Mouse (Mus musculus): ENCODE results near the gene Pomgnt1. TPM values are rescaled to one million over a fixed set of nuclear protein-coding genes. Genes with fewer than 3 reads are reported as not detected.

Pomgnt1 gene
- polyA plus RNA-seq, 1 experiment from 2014 or later, result 56.9 TPM

GRCm38 (mm10) chr4:116164759-116165554, 41.3 kb downstream of the Pomgnt1 start:
- H3K36me3 ChIP-seq, result peaks cover under 1% of the 10 kb centered on the region; the same call in 1 of the 2 replicates
- H3K27ac ChIP-seq, result no peak overlapping the region
- no peaks in the 10 kb centered on the region for H3K4me1 ChIP-seq (replicated peaks)
- H3K4me2 ChIP-seq (replicated peaks), result no peak overlapping the region
- 80% methylated on average over 2 of the region's 2 CpGs for WGBS
- no peak overlapping the region for H3K9ac ChIP-seq (replicated peaks)
- no peak for ATAC-seq
- no peaks in the 10 kb centered on the region for H3K27me3 ChIP-seq
- no peaks in the 10 kb centered on the region for H3K9me3 ChIP-seq
- H3K4me3 ChIP-seq (replicated peaks), result no peak overlapping the region

DNA sequence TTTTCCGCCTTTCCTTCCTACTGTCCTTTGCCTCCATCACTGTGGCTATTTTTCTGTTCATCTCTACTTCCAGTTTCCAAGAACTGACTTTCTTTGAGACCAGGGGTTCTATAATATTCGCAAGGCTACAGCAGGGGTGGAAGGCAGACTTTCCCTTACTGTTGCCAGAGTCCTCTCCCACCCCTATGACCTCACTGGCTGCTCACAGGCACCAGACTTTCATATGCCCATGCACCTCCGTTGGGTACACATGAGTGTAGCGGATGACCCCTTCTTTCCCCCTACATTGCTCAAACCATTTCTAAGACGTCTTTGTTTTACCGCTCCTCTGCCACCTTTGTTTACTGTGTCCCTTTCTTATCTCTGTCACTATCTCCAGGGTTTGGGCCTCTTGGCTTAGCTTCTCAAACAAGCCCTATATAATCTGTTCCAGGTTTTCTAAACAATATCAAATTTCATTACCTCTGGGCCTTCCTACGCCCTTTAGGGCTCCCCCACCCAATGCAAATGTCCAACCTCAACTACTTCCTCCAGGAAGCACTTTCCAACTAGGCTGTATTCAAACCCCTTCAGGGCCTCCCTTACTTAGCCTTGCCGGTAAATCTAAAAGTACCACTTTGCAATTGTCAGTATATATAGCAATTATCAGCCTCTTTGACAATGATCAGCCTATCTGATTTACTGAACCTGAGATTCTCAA, 42.2 kb downstream of the Pomgnt1 start:
- 85% methylated on average over 8 of the region's 8 CpGs for WGBS
- Histone ChIP-seq H3K4me1 (replicated peaks) (no peaks in the 10 kb centered on the region), H3K4me2 (replicated peaks) (no peak overlapping the region)

GRCm38 (mm10) chr4:116167404-116167803, 43.8 kb downstream of the Pomgnt1 start, which contains the start of gene Tspan1:
TSS of gene Tspan1 (minus strand) at chr4:116167601.
- WGBS, result 42% methylated on average over 7 of the region's 7 CpGs
- no peak within 1 kb of the TSS for H3K4me3 ChIP-seq (replicated peaks)
- ATAC-seq, result no peak
- no peaks in the 10 kb centered on the region for H3K27me3 ChIP-seq
- no peaks in the 10 kb centered on the region for H3K4me1 ChIP-seq (replicated peaks)
- no peak within 1 kb of the TSS for H3K9ac ChIP-seq (replicated peaks)
- H3K27ac ChIP-seq, result no peak within 1 kb of the TSS
- H3K9me3 ChIP-seq, result no peaks in the 10 kb centered on the region
- H3K36me3 ChIP-seq, result no peaks in the 10 kb centered on the region
- H3K4me2 ChIP-seq (replicated peaks), result no peak within 1 kb of the TSS

More for the DNA sequence above, 42.2 kb downstream of the Pomgnt1 start:
- Histone ChIP-seq H3K27ac (no peak overlapping the region), H3K9ac (replicated peaks) (no peak overlapping the region), H3K9me3 (no peaks in the 10 kb centered on the region), H3K36me3 (no peaks in the 10 kb centered on the region), H3K27me3 (no peaks in the 10 kb centered on the region), H3K4me3 (replicated peaks) (no peak overlapping the region)
- no peak for ATAC-seq

DNA sequence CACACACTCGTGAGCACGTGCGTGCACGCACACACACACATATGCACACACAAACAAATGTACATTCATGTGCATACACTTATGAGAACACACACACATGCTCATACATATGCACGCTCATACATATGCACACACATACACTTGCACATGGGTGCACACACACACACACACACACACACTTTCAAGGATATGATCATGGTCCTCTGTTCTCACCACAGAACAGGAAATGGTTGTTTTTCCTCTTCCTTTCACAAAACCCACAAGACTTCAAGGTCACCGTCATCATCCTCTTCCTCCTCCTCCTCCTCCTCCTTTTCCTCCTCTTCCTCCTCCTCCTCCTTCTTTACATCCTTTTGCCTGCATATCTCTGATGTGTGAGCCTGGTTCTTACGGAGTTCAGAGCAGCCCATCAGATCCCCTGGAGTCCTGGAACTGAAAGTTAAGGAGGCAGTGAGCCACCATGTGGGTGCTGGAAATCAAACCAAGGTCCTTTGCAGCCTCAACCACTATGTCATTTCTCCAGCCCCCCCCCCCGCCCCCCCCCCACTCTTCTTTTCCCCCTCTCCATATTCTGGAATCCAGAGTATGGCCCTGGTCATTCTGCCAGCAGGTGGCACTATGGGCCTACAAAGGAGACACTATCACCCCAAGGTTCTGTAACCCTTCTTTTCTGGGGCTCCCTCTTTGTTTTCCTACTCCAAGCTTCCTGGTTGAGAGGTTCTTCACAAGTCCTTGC, 45.1 kb downstream of the Pomgnt1 start:
- H3K4me1 ChIP-seq (replicated peaks), result no peaks in the 10 kb centered on the region
- H3K27ac ChIP-seq, result no peak overlapping the region
- H3K4me3 ChIP-seq (replicated peaks), result no peak overlapping the region
- no peak overlapping the region for H3K4me2 ChIP-seq (replicated peaks)
- H3K9me3 ChIP-seq, result no peaks in the 10 kb centered on the region
- no peaks in the 10 kb centered on the region for H3K27me3 ChIP-seq
- ATAC-seq, result peak; percentile 84
- WGBS, result 86% methylated on average over 7 of the region's 8 CpGs
- H3K36me3 ChIP-seq, result no peaks in the 10 kb centered on the region
- H3K9ac ChIP-seq (replicated peaks), result no peak overlapping the region

DNA sequence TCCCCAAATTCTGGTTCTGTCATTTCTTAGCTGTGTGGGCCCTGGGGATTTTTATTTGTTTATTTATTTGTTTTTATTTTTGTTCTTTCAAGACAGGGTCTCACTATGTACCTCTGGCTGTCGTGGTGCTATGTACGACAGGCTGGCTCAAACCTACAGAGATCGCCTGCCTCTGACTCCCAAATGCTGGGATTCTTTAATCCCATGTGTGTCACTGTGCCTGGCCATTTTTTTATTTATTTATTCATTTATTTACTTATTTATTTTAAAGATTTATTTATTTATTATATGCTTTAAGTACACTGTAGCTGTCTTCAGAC, 45.7 kb downstream of the Pomgnt1 start:
- H3K9me3 ChIP-seq, result no peaks in the 10 kb centered on the region
- 73% methylated on average over 3 of the region's 3 CpGs for WGBS
- no peak overlapping the region for H3K4me2 ChIP-seq (replicated peaks)
- H3K27me3 ChIP-seq, result no peaks in the 10 kb centered on the region
- no peak overlapping the region for H3K9ac ChIP-seq (replicated peaks)
- peaks cover 3% of the 10 kb centered on the region; the same call in 1 of the 2 replicates for H3K4me1 ChIP-seq (replicated peaks)
- H3K36me3 ChIP-seq, result no peaks in the 10 kb centered on the region
- H3K27ac ChIP-seq, result no peak overlapping the region
- H3K4me3 ChIP-seq (replicated peaks), result no peak overlapping the region
- ATAC-seq, result peak; percentile 46

- Histone ChIP-seq H3K9me3 (no peaks in the 10 kb centered on the region), H3K4me2 (replicated peaks) (no peak within 1 kb of the TSS), H3K36me3 (no peaks in the 10 kb centered on the region), H3K4me1 (replicated peaks) (peaks cover 33% of the 10 kb centered on the region), H3K9ac (replicated peaks) (no peak within 1 kb of the TSS), H3K27me3 (no peaks in the 10 kb centered on the region), H3K4me3 (replicated peaks) (no peak within 1 kb of the TSS), H3K27ac (no peak within 1 kb of the TSS)
- no peak for ATAC-seq
- 89% methylated on average over 6 of the region's 6 CpGs for WGBS
Measured at GRCm38 (mm10) chr4:116173072-116173471, 49.4 kb downstream of the Pomgnt1 start, which contains the start of the genes 1700042G07Rik and Gm49337. TSS of gene 1700042G07Rik (plus strand) at chr4:116173372. TSS of gene Gm49337 (plus strand) at chr4:116173384.

DNA sequence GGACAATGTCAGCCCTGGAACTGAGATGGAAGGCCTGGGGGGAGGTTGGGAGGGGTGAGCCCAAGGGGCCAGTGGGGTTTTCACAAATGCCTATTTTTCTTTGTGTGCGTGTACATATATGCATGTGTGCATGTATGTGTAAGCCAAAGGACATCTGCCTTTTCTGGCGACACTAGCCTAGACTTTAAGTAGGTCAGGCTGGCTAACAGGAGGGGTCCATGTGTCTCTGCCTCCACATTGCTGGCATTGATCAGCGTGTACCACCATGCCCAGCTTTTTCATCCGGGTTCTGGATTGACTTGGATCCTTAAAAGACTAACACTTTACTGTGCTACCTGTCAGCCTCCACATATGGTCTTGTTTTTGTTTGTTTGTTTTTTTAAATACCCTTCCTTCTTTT, 50.1 kb downstream of the Pomgnt1 start:
- no peaks in the 10 kb centered on the region for H3K9me3 ChIP-seq
- H3K27me3 ChIP-seq, result no peaks in the 10 kb centered on the region
- no peak overlapping the region for H3K9ac ChIP-seq (replicated peaks)
- H3K27ac ChIP-seq, result no peak overlapping the region
- no peaks in the 10 kb centered on the region for H3K36me3 ChIP-seq
- 94% methylated on average over 4 of the region's 4 CpGs for WGBS
- H3K4me1 ChIP-seq (replicated peaks), result peaks cover 33% of the 10 kb centered on the region
- no peak overlapping the region for H3K4me3 ChIP-seq (replicated peaks)
- ATAC-seq, result no peak
- H3K4me2 ChIP-seq (replicated peaks), result no peak overlapping the region

DNA sequence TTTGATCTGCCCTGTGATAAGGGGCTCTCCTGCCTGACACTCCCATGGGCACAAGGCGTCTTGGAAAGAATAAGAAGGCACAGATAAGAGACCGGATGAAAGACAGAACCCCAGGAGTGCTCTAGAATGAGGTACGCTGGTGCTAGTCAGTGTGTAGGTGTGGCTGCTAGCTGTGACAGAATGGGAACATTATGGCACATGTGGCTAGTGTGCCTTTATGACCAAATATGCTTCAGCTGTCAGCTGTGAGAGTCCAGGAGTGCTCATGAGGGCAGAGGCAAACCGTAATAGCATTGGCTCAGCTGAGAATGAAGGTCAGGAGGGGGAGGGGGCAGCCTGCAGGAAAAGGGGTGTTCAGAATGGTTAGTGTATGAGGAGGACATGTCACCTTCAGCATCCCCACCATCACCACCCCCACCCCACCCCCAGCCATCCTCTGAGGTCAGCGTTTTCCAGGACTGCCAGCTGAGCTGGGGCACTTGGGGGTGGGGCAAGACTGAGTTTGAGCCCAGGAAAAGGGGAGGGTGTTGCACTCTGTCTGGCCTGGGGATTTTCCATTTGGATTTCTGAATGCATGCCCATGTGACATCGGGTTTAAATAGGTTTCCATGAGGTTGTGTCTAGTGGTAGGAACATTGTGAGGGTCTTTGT, 51.0 kb downstream of the Pomgnt1 start:
- 42% methylated on average over 6 of the region's 6 CpGs for WGBS
- H3K4me1 ChIP-seq (replicated peaks), result peaks cover 33% of the 10 kb centered on the region
- no peaks in the 10 kb centered on the region for H3K36me3 ChIP-seq
- H3K9ac ChIP-seq (replicated peaks), result no peak overlapping the region
- no peak overlapping the region for H3K4me3 ChIP-seq (replicated peaks)
- H3K27ac ChIP-seq, result no peak overlapping the region
- no peak for ATAC-seq
- no peak overlapping the region for H3K4me2 ChIP-seq (replicated peaks)
- no peaks in the 10 kb centered on the region for H3K9me3 ChIP-seq
- H3K27me3 ChIP-seq, result no peaks in the 10 kb centered on the region

- H3K4me2 ChIP-seq (replicated peaks), result no peak overlapping the region
- H3K9me3 ChIP-seq, result no peaks in the 10 kb centered on the region
- no peak for ATAC-seq
- H3K27ac ChIP-seq, result no peak overlapping the region
- H3K4me3 ChIP-seq (replicated peaks), result no peak overlapping the region
- H3K9ac ChIP-seq (replicated peaks), result no peak overlapping the region
- H3K27me3 ChIP-seq, result no peaks in the 10 kb centered on the region
- H3K36me3 ChIP-seq, result no peaks in the 10 kb centered on the region
- H3K4me1 ChIP-seq (replicated peaks), result peaks cover 33% of the 10 kb centered on the region
Measured at GRCm38 (mm10) chr4:116175136-116175535, 51.5 kb downstream of the Pomgnt1 start.

GRCm38 (mm10) chr4:116175711-116176542, 52.3 kb downstream of the Pomgnt1 start:
- Histone ChIP-seq H3K9me3 (no peaks in the 10 kb centered on the region), H3K27ac (peak overlapping the region; percentile 20), H3K4me2 (replicated peaks) (no peak overlapping the region), H3K9ac (replicated peaks) (no peak overlapping the region), H3K4me3 (replicated peaks) (no peak overlapping the region), H3K27me3 (no peaks in the 10 kb centered on the region), H3K4me1 (replicated peaks) (peaks cover 33% of the 10 kb centered on the region), H3K36me3 (no peaks in the 10 kb centered on the region)
- no peak; the same call in 1 of the 2 replicates for ATAC-seq
- WGBS, result 65% methylated on average over 7 of the region's 7 CpGs

DNA sequence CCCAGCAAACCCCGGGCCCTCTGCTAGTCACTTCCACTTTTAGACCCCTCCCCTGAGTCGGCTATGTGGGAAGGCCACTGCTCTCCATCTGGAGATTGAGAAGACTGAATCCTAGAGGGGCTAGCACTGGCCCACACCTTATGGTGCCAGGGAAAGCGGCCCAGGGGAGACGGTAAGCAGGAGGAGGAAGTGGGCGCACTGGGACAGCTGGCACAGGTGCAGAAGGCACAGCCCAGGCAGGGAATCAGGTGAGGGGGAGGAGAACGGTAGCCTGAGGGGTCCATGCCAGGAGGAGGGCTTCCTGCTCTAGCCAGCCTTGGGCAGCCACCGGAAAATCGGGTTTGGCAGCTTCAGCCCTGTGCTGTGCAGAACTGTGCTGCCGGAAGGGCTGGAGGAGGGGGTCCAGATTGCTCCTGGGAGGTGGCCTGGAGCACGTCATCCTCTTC, 52.9 kb downstream of the Pomgnt1 start:
- Histone ChIP-seq H3K9ac (replicated peaks) (0 out of 2 replicates have a peak overlapping the region, but pooled peaks have one; percentile 16), H3K27me3 (no peaks in the 10 kb centered on the region), H3K4me1 (replicated peaks) (peaks cover 33% of the 10 kb centered on the region), H3K27ac (peak overlapping the region; percentile 20), H3K4me3 (replicated peaks) (no peak overlapping the region), H3K4me2 (replicated peaks) (peak overlapping the region; percentile 22), H3K9me3 (no peaks in the 10 kb centered on the region), H3K36me3 (no peaks in the 10 kb centered on the region)
- peak; percentile 90 for ATAC-seq
- WGBS, result 29% methylated on average over 10 of the region's 10 CpGs
